Mouse (Mus musculus): ENCODE measurements around the gene Fubp1.

The Fubp1 gene

GRCm38 (mm10) chr3:152277912-152278311 is 67.7 kb downstream of the Fubp1 start:
- no peak for DNase-seq (ENCODE audit: low read depth)

- DNase-seq (ENCODE audit: low read depth): no peak
Measured at GRCm38 (mm10) chr3:152278431-152278830, 68.2 kb downstream of the Fubp1 start.

GRCm38 (mm10) chr3:152282126-152282525 is 71.9 kb downstream of the Fubp1 start:
- no peak for DNase-seq (ENCODE audit: low read depth)

- no peak for DNase-seq (ENCODE audit: low read depth)
Measured at GRCm38 (mm10) chr3:152284306-152284705, 74.1 kb downstream of the Fubp1 start.

GRCm38 (mm10) chr3:152284759-152285158 is 74.5 kb downstream of the Fubp1 start:
- DNase-seq (ENCODE audit: low read depth): no peak
